Mouse (Mus musculus): Measurements from ENCODE around the gene Kank3. TPM values are rescaled to one million over a fixed set of nuclear protein-coding genes. Genes with fewer than 3 reads are reported as not detected.
"Not testable (repeated sequence)": the region's sequence is repeated elsewhere in the genome, so short reads cannot be mapped to it uniquely, and the experiment has no call there.

Gene Kank3
- polyA plus RNA-seq, 1 experiment from 2014 or later: 70.4 TPM

GRCm38 (mm10) chr17:33824084-33824996, 14.0 kb downstream of the Kank3 start, which contains the start of the genes Rps28 and Ndufa7:
Gene Rps28, minus strand, starts transcription at chr17:33824562.
Gene Ndufa7, plus strand, starts transcription at chr17:33824572.
- peak; percentile 97 for DNase-seq (ENCODE audit: low spot score)
- Histone ChIP-seq H3K27ac (peak within 1 kb of the TSS; percentile 85), H3K36me3 (ENCODE audit: insufficient read depth, low read length) (peaks cover 23% of the 10 kb centered on the region), H3K9ac (ENCODE audit: low read depth, low read length) (peak within 1 kb of the TSS; percentile 74), H3K4me2 (ENCODE audit: low read length) (peak within 1 kb of the TSS; percentile 89), H3K27me3 (ENCODE audit: insufficient read depth, low read length) (no peaks in the 10 kb centered on the region), H3K4me1 (replicated peaks; ENCODE audit: insufficient read depth, low read length) (peaks cover 22% of the 10 kb centered on the region), H3K4me3 (replicated peaks; ENCODE audit: low read depth, low read length) (peak within 1 kb of the TSS; percentile 59), H3K9me3 (replicated peaks; ENCODE audit: low read length) (no peaks in the 10 kb centered on the region)
- ATAC-seq (replicated peaks; ENCODE audit: low FRiP score, low read depth): peak; percentile 93
- WGBS: under 1% methylated on average over 51 of the region's 51 CpGs
- no peak for TF ChIP-seq CTCF (IDR thresholded peaks at IDR 0.05; ENCODE audit: low read depth)

DNA sequence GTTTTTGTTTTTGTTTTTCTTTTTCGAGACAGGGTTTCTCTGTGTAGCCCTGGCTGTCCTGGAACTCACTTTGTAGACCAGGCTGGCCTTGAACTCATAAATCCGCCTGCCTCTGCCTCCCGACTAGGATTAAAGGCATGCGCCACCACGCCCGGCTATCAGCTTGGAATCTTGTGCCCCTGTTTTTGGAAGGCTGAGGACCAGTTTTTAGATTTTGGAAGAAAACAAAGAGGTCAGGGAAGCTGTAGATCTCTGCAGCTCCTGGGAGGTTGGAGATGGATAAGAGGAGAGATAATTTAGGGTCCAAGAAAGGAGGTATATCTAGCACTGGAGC, 14.6 kb downstream of the Kank3 start:
- H3K4me1 ChIP-seq (replicated peaks; ENCODE audit: insufficient read depth, low read length): peaks cover 22% of the 10 kb centered on the region
- H3K4me2 ChIP-seq (ENCODE audit: low read length): peak overlapping the region; percentile 74
- not testable (repeated sequence) for H3K27me3 ChIP-seq (ENCODE audit: insufficient read depth, low read length); DNase-seq (ENCODE audit: low spot score); H3K9me3 ChIP-seq (replicated peaks; ENCODE audit: low read length); ATAC-seq (replicated peaks; ENCODE audit: low FRiP score, low read depth)
- H3K36me3 ChIP-seq (ENCODE audit: insufficient read depth, low read length): peaks cover 23% of the 10 kb centered on the region
- peak overlapping the region; percentile 59 for H3K4me3 ChIP-seq (replicated peaks; ENCODE audit: low read depth, low read length)
- peak overlapping the region; percentile 70 for H3K9ac ChIP-seq (ENCODE audit: low read depth, low read length)
- 2% methylated on average over 6 of the region's 6 CpGs for WGBS
- H3K27ac ChIP-seq: peak overlapping the region; percentile 85

- H3K27ac ChIP-seq: peak overlapping the region; percentile 85; the same call in 1 of the 2 replicates
- H3K36me3 ChIP-seq (ENCODE audit: insufficient read depth, low read length): peaks cover 25% of the 10 kb centered on the region
- WGBS: 79% methylated on average over 8 of the region's 8 CpGs
- H3K27me3 ChIP-seq (ENCODE audit: insufficient read depth, low read length): no peaks in the 10 kb centered on the region
- no peak for DNase-seq (ENCODE audit: low spot score)
- peaks cover 22% of the 10 kb centered on the region for H3K4me1 ChIP-seq (replicated peaks; ENCODE audit: insufficient read depth, low read length)
- no peak for TF ChIP-seq CTCF (IDR thresholded peaks at IDR 0.05; ENCODE audit: low read depth)
- H3K4me2 ChIP-seq (ENCODE audit: low read length): peak overlapping the region; percentile 74
- H3K4me3 ChIP-seq (replicated peaks; ENCODE audit: low read depth, low read length): peak overlapping the region; percentile 59; the same call in 1 of the 2 replicates
- no peaks in the 10 kb centered on the region for H3K9me3 ChIP-seq (replicated peaks; ENCODE audit: low read length)
- peak overlapping the region; percentile 70; the same call in 1 of the 2 replicates for H3K9ac ChIP-seq (ENCODE audit: low read depth, low read length)
- no peak for ATAC-seq (replicated peaks; ENCODE audit: low FRiP score, low read depth)
These were observed 15.1 kb downstream of the Kank3 start for GRCm38 (mm10) chr17:33825462-33825861.

DNA sequence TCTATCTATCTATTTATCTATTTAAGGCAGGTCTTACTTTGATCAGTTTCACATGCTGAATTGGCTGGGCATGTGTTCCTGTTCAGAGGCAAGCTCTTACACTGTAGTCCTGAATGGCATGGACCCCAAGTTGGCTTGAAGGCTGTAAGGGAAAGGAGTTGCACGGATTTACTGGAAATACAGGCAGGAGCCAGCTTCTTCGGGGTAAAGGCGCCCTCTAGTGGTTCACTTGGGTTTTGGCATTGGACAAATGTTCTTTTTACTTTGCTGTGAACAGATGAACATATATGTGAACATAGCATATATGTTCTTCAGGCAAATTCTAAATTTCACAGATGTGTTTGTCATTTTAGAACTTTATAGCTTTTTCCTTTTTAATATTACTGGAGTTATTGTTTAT, 16.5 kb downstream of the Kank3 start:
- no peak for ATAC-seq (replicated peaks; ENCODE audit: low FRiP score, low read depth)
- DNase-seq (ENCODE audit: low spot score): peak; percentile 92
- Histone ChIP-seq H3K27me3 (ENCODE audit: insufficient read depth, low read length) (no peaks in the 10 kb centered on the region), H3K4me3 (replicated peaks; ENCODE audit: low read depth, low read length) (no peak overlapping the region), H3K36me3 (ENCODE audit: insufficient read depth, low read length) (peaks cover 16% of the 10 kb centered on the region), H3K4me1 (replicated peaks; ENCODE audit: insufficient read depth, low read length) (peaks cover 22% of the 10 kb centered on the region), H3K4me2 (ENCODE audit: low read length) (no peak overlapping the region), H3K9me3 (replicated peaks; ENCODE audit: low read length) (no peaks in the 10 kb centered on the region), H3K9ac (ENCODE audit: low read depth, low read length) (no peak overlapping the region), H3K27ac (no peak overlapping the region)
- peak; percentile 96 for TF ChIP-seq CTCF (IDR thresholded peaks at IDR 0.05; ENCODE audit: low read depth)
- WGBS: 0% methylated on average over 3 of the region's 3 CpGs

DNA sequence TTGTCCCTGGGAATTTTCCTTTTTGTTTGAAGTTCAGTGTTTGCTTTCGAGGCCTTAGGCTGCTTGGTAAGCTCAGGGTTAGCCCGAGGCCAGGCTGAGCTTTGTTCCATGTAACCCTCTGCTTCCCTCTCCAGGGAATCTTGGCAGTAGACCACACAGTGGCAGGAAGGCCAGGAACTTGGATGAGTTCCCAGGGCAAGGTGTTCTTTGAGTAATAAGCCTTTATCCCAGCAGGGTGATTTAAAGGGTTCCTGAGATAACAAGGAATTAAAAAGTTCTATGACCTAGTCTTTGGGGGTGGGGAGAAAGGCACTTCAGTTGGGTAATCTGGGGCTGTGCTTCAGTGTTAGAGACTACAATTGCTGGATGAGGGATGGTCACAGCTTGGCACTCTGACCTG, 18.6 kb downstream of the Kank3 start:
- no peak overlapping the region for H3K4me3 ChIP-seq (replicated peaks; ENCODE audit: low read depth, low read length)
- H3K36me3 ChIP-seq (ENCODE audit: insufficient read depth, low read length): peaks cover 31% of the 10 kb centered on the region
- no peaks in the 10 kb centered on the region for H3K9me3 ChIP-seq (replicated peaks; ENCODE audit: low read length)
- ATAC-seq (replicated peaks; ENCODE audit: low FRiP score, low read depth): no peak
- no peaks in the 10 kb centered on the region for H3K27me3 ChIP-seq (ENCODE audit: insufficient read depth, low read length)
- H3K9ac ChIP-seq (ENCODE audit: low read depth, low read length): no peak overlapping the region
- TF ChIP-seq CTCF (IDR thresholded peaks at IDR 0.05; ENCODE audit: low read depth): no peak
- H3K4me2 ChIP-seq (ENCODE audit: low read length): no peak overlapping the region
- WGBS: 49% methylated on average over 2 of the region's 2 CpGs
- DNase-seq (ENCODE audit: low spot score): peak; percentile 60
- H3K4me1 ChIP-seq (replicated peaks; ENCODE audit: insufficient read depth, low read length): peaks cover 14% of the 10 kb centered on the region; the same call in 1 of the 2 replicates
- peak overlapping the region; percentile 25; the same call in 1 of the 2 replicates for H3K27ac ChIP-seq

GRCm38 (mm10) chr17:33829561-33829960, 19.2 kb downstream of the Kank3 start:
- no peak for DNase-seq (ENCODE audit: low spot score)
- TF ChIP-seq CTCF (IDR thresholded peaks at IDR 0.05; ENCODE audit: low read depth): no peak
- WGBS: 92% methylated on average over 10 of the region's 10 CpGs
- peaks cover 38% of the 10 kb centered on the region for H3K36me3 ChIP-seq (ENCODE audit: insufficient read depth, low read length)
- H3K27me3 ChIP-seq (ENCODE audit: insufficient read depth, low read length): no peaks in the 10 kb centered on the region
- H3K4me3 ChIP-seq (replicated peaks; ENCODE audit: low read depth, low read length): no peak overlapping the region
- H3K4me1 ChIP-seq (replicated peaks; ENCODE audit: insufficient read depth, low read length): peaks cover 14% of the 10 kb centered on the region; the same call in 1 of the 2 replicates
- no peak overlapping the region for H3K4me2 ChIP-seq (ENCODE audit: low read length)
- H3K27ac ChIP-seq: no peak overlapping the region
- H3K9ac ChIP-seq (ENCODE audit: low read depth, low read length): no peak overlapping the region
- ATAC-seq (replicated peaks; ENCODE audit: low FRiP score, low read depth): no peak
- no peaks in the 10 kb centered on the region for H3K9me3 ChIP-seq (replicated peaks; ENCODE audit: low read length)

Measured in kidney, postnatal 0 days (tissue).